Mouse (Mus musculus): ENCODE results near the gene Rapgef3.
A peak's percentile ranks its signal among the peaks of the same experiment; 100 is the strongest.

Rapgef3 gene

GRCm38 (mm10) chr15:97793386-97794153 lies 25.8 kb upstream of the Rapgef3 start:
- DNase-seq (ENCODE audit: low spot score): no peak

- no peak for DNase-seq (ENCODE audit: low spot score)
Measured at GRCm38 (mm10) chr15:97791126-97791700, 23.4 kb upstream of the Rapgef3 start.

- DNase-seq (ENCODE audit: low spot score): peak; percentile 67
Measured at GRCm38 (mm10) chr15:97789761-97790505, 22.2 kb upstream of the Rapgef3 start.

GRCm38 (mm10) chr15:97788821-97789220 lies 21.0 kb upstream of the Rapgef3 start:
- DNase-seq (ENCODE audit: low spot score): peak; percentile 84

GRCm38 (mm10) chr15:97787799-97788667 lies 20.3 kb upstream of the Rapgef3 start:
- DNase-seq (ENCODE audit: low spot score): no peak

GRCm38 (mm10) chr15:97787148-97787798 lies 19.5 kb upstream of the Rapgef3 start:
- no peak for DNase-seq (ENCODE audit: low spot score)

- peak; percentile 51 for DNase-seq (ENCODE audit: low spot score)
Measured at GRCm38 (mm10) chr15:97786412-97787112, 18.8 kb upstream of the Rapgef3 start.

- DNase-seq (ENCODE audit: low spot score): peak; percentile 63
Measured at GRCm38 (mm10) chr15:97785731-97786411, 18.1 kb upstream of the Rapgef3 start.

GRCm38 (mm10) chr15:97784561-97785161 lies 16.9 kb upstream of the Rapgef3 start:
- peak; percentile 42 for DNase-seq (ENCODE audit: low spot score)

- peak; percentile 92 for DNase-seq (ENCODE audit: low spot score)
Measured at GRCm38 (mm10) chr15:97784092-97784559, 16.4 kb upstream of the Rapgef3 start.

GRCm38 (mm10) chr15:97782749-97783105 lies 15.0 kb upstream of the Rapgef3 start:
- DNase-seq (ENCODE audit: low spot score): peak; percentile 87

- DNase-seq (ENCODE audit: low spot score): peak; percentile 77
Measured at GRCm38 (mm10) chr15:97781961-97782748, 14.4 kb upstream of the Rapgef3 start.

GRCm38 (mm10) chr15:97780611-97781031 lies 12.8 kb upstream of the Rapgef3 start:
- peak; percentile 92 for DNase-seq (ENCODE audit: low spot score)

GRCm38 (mm10) chr15:97779576-97779975 lies 11.8 kb upstream of the Rapgef3 start:
- peak; percentile 46 for DNase-seq (ENCODE audit: low spot score)

- DNase-seq (ENCODE audit: low spot score): peak; percentile 64
Measured at GRCm38 (mm10) chr15:97778311-97779098, 10.7 kb upstream of the Rapgef3 start, which contains the start of gene Slc48a1. Slc48a1 (plus strand) TSS chr15:97778520.

- DNase-seq (ENCODE audit: low spot score): no peak
Measured at GRCm38 (mm10) chr15:97776919-97777318, 9.1 kb upstream of the Rapgef3 start.

- DNase-seq (ENCODE audit: low spot score): peak; percentile 64
Measured at GRCm38 (mm10) chr15:97776514-97776913, 8.7 kb upstream of the Rapgef3 start.

- no peak for DNase-seq (ENCODE audit: low spot score)
Measured at GRCm38 (mm10) chr15:97773961-97774370, 6.2 kb upstream of the Rapgef3 start.

Measured in adipocyte (in vitro differentiated cells).